Mouse (Mus musculus) thymus, adult 2 months (tissue): ENCODE measurements around the gene Pla2g4b. TPM values are rescaled to one million over a fixed set of nuclear protein-coding genes. Genes with fewer than 3 reads are reported as not detected.

Experiments
- DNase-seq: peaks from one replicate; pipeline ENCODE4 v3.0.0; 2021
- H3K27ac ChIP-seq: fragments of 200-500 bp; 2 replicates; pipeline ENCODE4 v1.5.1; 2012; ENCODE audit warnings: low read length, control low read depth; ENCODE audit not compliant: control insufficient read depth, insufficient read depth
- H3K27me3 ChIP-seq: fragments of 200-500 bp; 2 replicates; pipeline ENCODE4 v1.6.1; 2012; ENCODE audit warnings: mild to moderate bottlenecking, low read length, moderate library complexity, mixed read lengths; ENCODE audit not compliant: control insufficient read depth, insufficient read depth
- H3K36me3 ChIP-seq: fragments of 200-500 bp; 2 replicates; pipeline ENCODE4 v1.6.1; 2012; ENCODE audit warnings: mild to moderate bottlenecking, low read length, moderate library complexity; ENCODE audit not compliant: control insufficient read depth, insufficient read depth
- H3K4me1 ChIP-seq: fragments of 200-500 bp; replicated peaks from 2 replicates; pipeline ENCODE4 v1.6.1; 2012; ENCODE audit warnings: low read length; ENCODE audit not compliant: control insufficient read depth, insufficient read depth
- H3K4me3 ChIP-seq: fragments of 200-500 bp; 2 replicates; pipeline ENCODE4 v1.5.1; 2012; ENCODE audit warnings: mild to moderate bottlenecking, low read length, control low read depth, moderate library complexity; ENCODE audit not compliant: control insufficient read depth, insufficient read depth
- CTCF ChIP-seq: fragments of 200-500 bp; IDR thresholded peaks from 2 replicates; pipeline ENCODE4 v1.5.1; 2012; ENCODE audit warnings: mild to moderate bottlenecking, control low read depth, low read length, moderate library complexity, borderline replicate concordance; ENCODE audit not compliant: control insufficient read depth, poor library complexity, insufficient read depth; ENCODE audit errors: extremely low read depth
- POLR2A ChIP-seq: fragments of 200-500 bp; IDR thresholded peaks from 2 replicates; pipeline ENCODE4 v1.6.1; 2012; ENCODE audit warnings: mild to moderate bottlenecking, low read length, control low read depth, moderate library complexity; ENCODE audit not compliant: control insufficient read depth, poor library complexity, insufficient read depth; ENCODE audit errors: extremely low read depth
- WGBS: fragments of 180-500 bp; shearing (Covaris S2); methylation state at CpG from one replicate; pipeline ENCODE4 v1.1.7; 2018; 5-methylcytosine and 5-hydroxymethylcytosine counted together
- polyA plus RNA-seq: library from polyadenylated mRNA; depleted of rRNA; stranded (reverse); fragments of >200 nt; gene quantifications from 2 replicates; pipeline ENCODE4 v1.2.3, GENCODE M21; 2012; rRNA removed

Gene Pla2g4b
- 7.7 and 11.8 TPM in 2 replicates for polyA plus RNA-seq

GRCm38 (mm10) chr2:120032726-120033467, at the start of gene Pla2g4b:
TSS of gene Pla2g4b (plus strand) at chr2:120033417.
- 93% methylated on average over 12 of the region's 12 CpGs for WGBS
- Histone ChIP-seq H3K36me3 (no peaks in the 10 kb centered on the region), H3K4me3 (no peak within 1 kb of the TSS), H3K27me3 (no peaks in the 10 kb centered on the region), H3K27ac (no peak within 1 kb of the TSS), H3K4me1 (peaks cover 6% of the 10 kb centered on the region)
- no peak for DNase-seq
- TF ChIP-seq POLR2A (no peak), CTCF (no peak)

DNA sequence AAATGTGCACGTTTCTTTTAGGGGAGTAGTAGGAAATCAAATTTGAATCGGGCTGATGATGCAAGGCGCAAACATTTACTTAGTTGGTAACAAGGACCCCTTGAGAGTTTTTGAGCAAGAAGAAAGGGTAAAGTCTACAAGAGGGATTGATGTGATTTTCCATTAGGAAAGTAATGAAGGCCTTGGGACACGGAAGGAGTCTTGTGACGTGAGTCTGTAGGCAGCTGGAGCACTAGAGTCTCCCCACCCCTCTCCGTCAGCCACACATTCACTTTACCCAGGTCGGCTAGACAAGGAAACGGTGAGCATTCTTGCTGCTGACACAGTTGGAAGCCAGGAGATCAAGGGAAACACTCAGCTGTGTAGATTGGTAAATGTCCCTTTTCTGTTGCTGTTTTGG, 47.3 kb upstream of the Pla2g4b start:
- no peaks in the 10 kb centered on the region for H3K4me1 ChIP-seq
- 93% methylated on average over 8 of the region's 8 CpGs for WGBS
- H3K27ac ChIP-seq: no peak overlapping the region
- no peak for DNase-seq
- no peaks in the 10 kb centered on the region for H3K27me3 ChIP-seq
- no peak overlapping the region for H3K4me3 ChIP-seq
- no peak for TF ChIP-seq POLR2A
- TF ChIP-seq CTCF: no peak
- no peaks in the 10 kb centered on the region for H3K36me3 ChIP-seq

GRCm38 (mm10) chr2:119986369-119986768, 46.8 kb upstream of the Pla2g4b start:
- H3K4me3 ChIP-seq: no peak overlapping the region
- no peak for TF ChIP-seq POLR2A
- no peak for TF ChIP-seq CTCF
- no peaks in the 10 kb centered on the region for H3K36me3 ChIP-seq
- WGBS: 84% methylated on average over 6 of the region's 6 CpGs
- no peak for DNase-seq
- H3K27ac ChIP-seq: no peak overlapping the region
- no peaks in the 10 kb centered on the region for H3K4me1 ChIP-seq
- H3K27me3 ChIP-seq: no peaks in the 10 kb centered on the region

DNA sequence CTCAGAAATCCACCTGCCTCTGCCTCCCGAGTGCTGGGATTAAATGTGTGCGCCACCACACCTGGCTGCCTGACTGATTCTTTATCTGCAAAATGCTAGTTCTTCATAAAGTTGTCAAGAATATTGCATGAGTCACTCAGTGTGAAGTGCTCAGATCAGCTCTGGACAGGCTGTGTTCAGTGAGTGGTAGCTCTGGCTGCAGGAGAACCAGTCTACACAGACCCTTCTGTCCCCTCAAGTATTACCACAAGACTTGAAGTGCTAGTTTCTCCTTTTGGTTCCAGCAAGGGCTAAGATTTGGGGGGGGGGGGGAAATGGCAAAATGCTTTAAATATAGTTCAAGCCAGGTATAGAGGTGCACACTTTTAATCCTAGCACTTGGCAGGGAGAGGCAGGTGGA, 45.8 kb upstream of the Pla2g4b start:
- no peak for DNase-seq
- H3K36me3 ChIP-seq: no peaks in the 10 kb centered on the region
- H3K27ac ChIP-seq: no peak overlapping the region
- TF ChIP-seq POLR2A (no peak), CTCF (no peak)
- H3K4me3 ChIP-seq: no peak overlapping the region
- WGBS: 97% methylated on average over 2 of the region's 2 CpGs
- H3K27me3 ChIP-seq: no peaks in the 10 kb centered on the region
- no peaks in the 10 kb centered on the region for H3K4me1 ChIP-seq

- TF ChIP-seq CTCF (no peak), POLR2A (no peak)
- no peak overlapping the region for H3K27ac ChIP-seq
- no peaks in the 10 kb centered on the region for H3K36me3 ChIP-seq
- no peaks in the 10 kb centered on the region for H3K4me1 ChIP-seq
- H3K27me3 ChIP-seq: no peaks in the 10 kb centered on the region
- no peak overlapping the region for H3K4me3 ChIP-seq
- WGBS: 82% methylated on average over 4 of the region's 4 CpGs
- no peak for DNase-seq
Observed at GRCm38 (mm10) chr2:119988952-119989351, 44.3 kb upstream of the Pla2g4b start.

- WGBS: 94% methylated on average over 6 of the region's 6 CpGs
- no peaks in the 10 kb centered on the region for H3K36me3 ChIP-seq
- DNase-seq: no peak
- no peak overlapping the region for H3K4me3 ChIP-seq
- no peak overlapping the region for H3K27ac ChIP-seq
- H3K27me3 ChIP-seq: no peaks in the 10 kb centered on the region
- TF ChIP-seq POLR2A (no peak), CTCF (no peak)
- no peaks in the 10 kb centered on the region for H3K4me1 ChIP-seq
Observed at GRCm38 (mm10) chr2:119990881-119991280, 42.3 kb upstream of the Pla2g4b start.
